Mouse (Mus musculus): ENCODE results near the gene Rad51ap2. TPM values are rescaled to one million over a fixed set of nuclear protein-coding genes. Genes with fewer than 3 reads are reported as not detected.

Gene Rad51ap2
- total and polyA plus RNA-seq, 3 experiments, result not detected

Other genes starting within 250 kb of the Rad51ap2 start
- not detected in 2 replicates for gene Msgn1, start 247.1 kb upstream of the Rad51ap2 start, total RNA-seq (2012; rRNA removed)
- not detected for gene Msgn1, start 247.1 kb upstream of the Rad51ap2 start, polyA plus RNA-seq (2012; ENCODE audit: insufficient read depth in 1 of 2, insufficient read length in 2 of 2, low read depth in 1 of 2, low replicate concordance in 2 of 2, missing spikeins in 1 of 2)
- gene Gen1, start 190.3 kb upstream of the Rad51ap2 start, total RNA-seq (2012; rRNA removed), result 11.9 and 15.0 TPM in 2 replicates
- 10 to 100 TPM in 1 of 2 experiments, not detected in 1; 10.7 TPM for gene Gen1, start 190.3 kb upstream of the Rad51ap2 start, polyA plus RNA-seq (2012; ENCODE audit: insufficient read depth in 1 of 2, insufficient read length in 2 of 2, low read depth in 1 of 2, low replicate concordance in 2 of 2, missing spikeins in 1 of 2)
- gene Smc6, start 190.2 kb upstream of the Rad51ap2 start, total RNA-seq (2012; rRNA removed), result 46.7 and 54.7 TPM in 2 replicates
- gene Smc6, start 190.2 kb upstream of the Rad51ap2 start, polyA plus RNA-seq (2012; ENCODE audit: insufficient read depth in 1 of 2, insufficient read length in 2 of 2, low read depth in 1 of 2, low replicate concordance in 2 of 2, missing spikeins in 1 of 2), result 100 to 1,000 TPM in 1 of 2 experiments, 10 to 100 TPM in 1; 63.3 to 170 TPM
- not detected in 2 replicates for gene Vsnl1, start 19.5 kb upstream of the Rad51ap2 start, total RNA-seq (2012; rRNA removed)
- not detected for gene Vsnl1, start 19.5 kb upstream of the Rad51ap2 start, polyA plus RNA-seq (2012; ENCODE audit: insufficient read depth in 1 of 2, insufficient read length in 2 of 2, low read depth in 1 of 2, low replicate concordance in 2 of 2, missing spikeins in 1 of 2)